Mouse (Mus musculus) MEL (cell line): ENCODE results near the gene Commd9. TPM values are rescaled to one million over a fixed set of nuclear protein-coding genes. Genes with fewer than 3 reads are reported as not detected.

Experiments used
- DNase-seq: peaks from one replicate; pipeline ENCODE4 v3.0.0; 2011; ENCODE audit warnings: low read depth, low spot score
- H3K27ac ChIP-seq: 2 replicates; pipeline ENCODE4 v1.5.1; 2012; ENCODE audit warnings: low read depth, mild to moderate bottlenecking, control low read depth, low read length, moderate library complexity; ENCODE audit not compliant: control insufficient read depth
- H3K27me3 ChIP-seq, 2 experiments: fragments of 150-350 bp in 1 of 2; sonication (generic) in 1 of 2; 2 replicates each; pipeline ENCODE4 v1.6.1; 2012; ENCODE audit warnings: low read length in 2 of 2, mild to moderate bottlenecking in 2 of 2, improper control_type of control experiment in 1 of 2, moderate library complexity in 1 of 2; ENCODE audit not compliant: insufficient read depth in 2 of 2, control insufficient read depth in 1 of 2
- H3K36me3 ChIP-seq, 2 experiments: 2 replicates each; pipeline ENCODE4 v1.6.1; 2012 to 2014; ENCODE audit warnings: low read length in 2 of 2, improper control_type of control experiment in 1 of 2, inconsistent platforms in 1 of 2, mild to moderate bottlenecking in 1 of 2; ENCODE audit not compliant: insufficient read depth in 2 of 2, control insufficient read depth in 1 of 2
- H3K4me1 ChIP-seq, 2 experiments: fragments of 150-350 bp in 1 of 2; sonication (generic) in 1 of 2; 2 replicates each; pipeline ENCODE4 v1.6.1; 2012; ENCODE audit warnings: low read length in 2 of 2, improper control_type of control experiment in 1 of 2, mild to moderate bottlenecking in 1 of 2; ENCODE audit not compliant: insufficient read depth in 2 of 2, control insufficient read depth in 1 of 2
- H3K4me3 ChIP-seq, 2 experiments: fragments of 150-350 bp in 1 of 2; sonication (generic) in 1 of 2; 2 replicates each; pipeline ENCODE4 v1.5.1; 2012; ENCODE audit warnings: low read depth in 2 of 2, low read length in 2 of 2, mild to moderate bottlenecking in 2 of 2, moderate library complexity in 2 of 2, control low read depth in 1 of 2, improper control_type of control experiment in 1 of 2; ENCODE audit not compliant: control insufficient read depth in 1 of 2, insufficient read depth in 1 of 2
- H3K79me2 ChIP-seq: 2 replicates; pipeline ENCODE4 v1.6.1; 2012; ENCODE audit warnings: mild to moderate bottlenecking, low read length, moderate library complexity; ENCODE audit not compliant: control insufficient read depth, poor library complexity, insufficient read depth
- H3K9ac ChIP-seq: 2 replicates; pipeline ENCODE4 v1.6.1; 2012; ENCODE audit warnings: low read depth, mild to moderate bottlenecking, control low read depth, low read length, moderate library complexity; ENCODE audit not compliant: control insufficient read depth, poor library complexity, severe bottlenecking
- H3K9me3 ChIP-seq: fragments of 150-350 bp; sonication (generic); replicated peaks from 2 replicates; pipeline ENCODE4 v1.6.1; 2012; ENCODE audit warnings: mild to moderate bottlenecking, low read length, improper control_type of control experiment, moderate library complexity; ENCODE audit not compliant: insufficient read depth
- CTCF ChIP-seq, 3 experiments: IDR thresholded peaks in 2 of 3; conservative IDR thresholded peaks in 1 of 3; 2 replicates each; pipeline ENCODE4 v1.5.1; 2011 to 2012; ENCODE audit warnings: low read length in 3 of 3, low read depth in 2 of 3, mild to moderate bottlenecking in 2 of 3, improper control_type of control experiment in 1 of 3, inconsistent platforms in 1 of 3, mixed read lengths in 1 of 3, moderate library complexity in 1 of 3; ENCODE audit not compliant: control insufficient read depth in 1 of 3, insufficient read depth in 1 of 3, poor library complexity in 1 of 3, severe bottlenecking in 1 of 3
- GATA1 ChIP-seq: IDR thresholded peaks from 2 replicates; pipeline ENCODE4 v1.6.1; 2011; ENCODE audit warnings: low read depth, low read length, improper control_type of control experiment
- HCFC1 ChIP-seq: IDR thresholded peaks from 2 replicates; pipeline ENCODE4 v1.6.1; 2012; ENCODE audit warnings: low read depth, mild to moderate bottlenecking, inconsistent platforms, low read length, improper control_type of control experiment, moderate library complexity
- KAT2A ChIP-seq: conservative IDR thresholded peaks from 2 replicates; pipeline ENCODE4 v1.6.1; 2012; ENCODE audit warnings: low read depth, low read length, improper control_type of control experiment, inconsistent platforms
- MAFK ChIP-seq: IDR thresholded peaks from 2 replicates; pipeline ENCODE4 v1.6.1; 2011; ENCODE audit warnings: low read depth, mild to moderate bottlenecking, low read length, improper control_type of control experiment, borderline replicate concordance
- MAZ ChIP-seq: IDR thresholded peaks from 2 replicates; pipeline ENCODE4 v1.6.1; 2012; ENCODE audit warnings: low read depth, mild to moderate bottlenecking, inconsistent platforms, low read length, improper control_type of control experiment
- MYC ChIP-seq: IDR thresholded peaks from 2 replicates; pipeline ENCODE4 v1.6.1; 2011; ENCODE audit warnings: low read depth, mild to moderate bottlenecking, low read length, improper control_type of control experiment, moderate library complexity
- POLR2A ChIP-seq, 2 experiments: IDR thresholded peaks; 2 replicates each; pipeline ENCODE4 v1.6.1; 2011 to 2012; ENCODE audit warnings: low read length in 2 of 2, mild to moderate bottlenecking in 2 of 2, control low read depth in 1 of 2, improper control_type of control experiment in 1 of 2, low read depth in 1 of 2, moderate library complexity in 1 of 2; ENCODE audit not compliant: control insufficient read depth in 1 of 2, insufficient read depth in 1 of 2, poor library complexity in 1 of 2
- RAD21 ChIP-seq: IDR thresholded peaks from 2 replicates; pipeline ENCODE4 v1.6.1; 2011; ENCODE audit warnings: mild to moderate bottlenecking, low read depth, low read length, improper control_type of control experiment
- RCOR1 ChIP-seq: IDR thresholded peaks from 2 replicates; pipeline ENCODE4 v1.6.1; 2012; ENCODE audit warnings: low read depth, mild to moderate bottlenecking, inconsistent platforms, low read length, improper control_type of control experiment
- SIN3A ChIP-seq: IDR thresholded peaks from 2 replicates; pipeline ENCODE4 v1.6.1; 2012; ENCODE audit warnings: low read length, improper control_type of control experiment, inconsistent platforms
- SMC3 ChIP-seq: IDR thresholded peaks from 2 replicates; pipeline ENCODE4 v1.6.1; 2011; ENCODE audit warnings: low read depth, low read length, improper control_type of control experiment
- TCF12 ChIP-seq: IDR thresholded peaks from 2 replicates; pipeline ENCODE4 v1.6.1; 2014; ENCODE audit warnings: low read depth, mild to moderate bottlenecking, inconsistent platforms, low read length, improper control_type of control experiment, moderate library complexity
- UBTF ChIP-seq: IDR thresholded peaks from 2 replicates; pipeline ENCODE4 v1.6.1; 2012; ENCODE audit warnings: low read depth, mild to moderate bottlenecking, inconsistent platforms, low read length, improper control_type of control experiment, moderate library complexity, borderline replicate concordance; ENCODE audit not compliant: insufficient read depth
- USF1 ChIP-seq: IDR thresholded peaks from 2 replicates; pipeline ENCODE4 v1.6.1; 2014; ENCODE audit warnings: low read depth, mild to moderate bottlenecking, inconsistent platforms, low read length, improper control_type of control experiment, moderate library complexity
- ZC3H11A ChIP-seq: IDR thresholded peaks from 2 replicates; pipeline ENCODE4 v1.6.1; 2012; ENCODE audit warnings: low read depth, mild to moderate bottlenecking, inconsistent platforms, low read length, improper control_type of control experiment
- ZKSCAN1 ChIP-seq: IDR thresholded peaks from 2 replicates; pipeline ENCODE4 v1.6.1; 2012; ENCODE audit warnings: low read depth, mild to moderate bottlenecking, inconsistent platforms, low read length, improper control_type of control experiment, moderate library complexity
- polyA plus RNA-seq, 2 experiments: library from polyadenylated mRNA; stranded (reverse) in 1 of 2; unstranded in 1 of 2; fragments of >175 nt in 1 of 2; fragments of >200 nt in 1 of 2; gene quantifications; 2 replicates each; pipeline versions ENCODE4 v1.2.1 to v1.2.4; 2012; ENCODE audit warnings: low replicate concordance in 2 of 2, low read depth in 1 of 2; ENCODE audit not compliant: insufficient read length in 2 of 2, insufficient read depth in 1 of 2, missing spikeins in 1 of 2
- total RNA-seq: library from RNA; depleted of rRNA; stranded (reverse); fragments of 300-350 nt; gene quantifications from 2 replicates; pipeline ENCODE4 v1.2.3, GENCODE M21; 2012

The Commd9 gene
- total and polyA plus RNA-seq, 3 experiments = 57.6 to 62.8 TPM; not detected in 1

- Histone ChIP-seq H3K36me3 (no peaks in the 10 kb centered on the region), H3K4me1 (0 out of 4 replicates have a peak, but pooled peaks cover 0 to 4% of the 10 kb centered on the region in 2 experiments), H3K27me3 (no peaks in the 10 kb centered on the region), H3K9me3 (no peaks in the 10 kb centered on the region), H3K27ac (no peak overlapping the region), H3K4me3 (peak overlapping the region; percentile 19 to 45; a peak in 3 of 4 replicates), H3K79me2 (no peaks in the 10 kb centered on the region), H3K9ac (peak overlapping the region; percentile 24)
- peak; percentile 83 for DNase-seq
- TF ChIP-seq ZKSCAN1 (no peak), SMC3 (peak; percentile 84), GATA1 (no peak), CTCF (IDR thresholded peaks at IDR 0.05 in 2 of 3, conservative IDR thresholded peaks at IDR 0.05 in 1 of 3; ENCODE audit: control insufficient read depth in 1 of 3, insufficient read depth in 1 of 3, low read depth in 2 of 3, low read length in 3 of 3, poor library complexity in 1 of 3, severe bottlenecking in 1 of 3) (peak; percentile 71 to 92 (median 85)), SIN3A (no peak), ZC3H11A (peak; percentile 72), MAZ (no peak), RAD21 (peak; percentile 90), TCF12 (no peak), USF1 (no peak), KAT2A (no peak), POLR2A (IDR thresholded peaks at IDR 0.05; ENCODE audit: control insufficient read depth in 1 of 2, insufficient read depth in 1 of 2, low read depth in 1 of 2, low read length in 2 of 2, poor library complexity in 1 of 2) (no peak)
These were observed 19.7 kb downstream of the Commd9 start for GRCm38 (mm10) chr2:101905534-101906378.

GRCm38 (mm10) chr2:101906379-101906690, 20.3 kb downstream of the Commd9 start:
- Histone ChIP-seq H3K4me3 (peak overlapping the region in 1 of 2 experiments; percentile 19; a peak in 2 of 4 replicates), H3K36me3 (no peaks in the 10 kb centered on the region), H3K79me2 (no peaks in the 10 kb centered on the region), H3K9ac (peak overlapping the region; percentile 24), H3K27ac (no peak overlapping the region), H3K27me3 (no peaks in the 10 kb centered on the region), H3K4me1 (0 out of 4 replicates have a peak, but pooled peaks cover 0 to 4% of the 10 kb centered on the region in 2 experiments), H3K9me3 (no peaks in the 10 kb centered on the region)
- no peak for TF ChIP-seq HCFC1
- no peak for TF ChIP-seq RCOR1
- no peak for TF ChIP-seq ZC3H11A
- TF ChIP-seq ZKSCAN1 = no peak
- no peak for TF ChIP-seq MYC
- TF ChIP-seq MAFK = no peak
- TF ChIP-seq MAZ = no peak
- TF ChIP-seq UBTF = no peak
- TF ChIP-seq SIN3A = no peak
- DNase-seq = no peak
